Mouse (Mus musculus) heart, postnatal 25 days (tissue): ENCODE measurements around the gene Hps4. TPM values are rescaled to one million over a fixed set of nuclear protein-coding genes. Genes with fewer than 3 reads are reported as not detected.
A peak's percentile ranks its signal among the peaks of the same experiment; 100 is the strongest.

ENCODE experiments used
- DNase-seq: peaks from one replicate; pipeline ENCODE4 v3.0.0; 2022; ENCODE audit warnings: low spot score
- intact Hi-C: fragments of 180-260 bp; cut with DNase I; formaldehyde crosslinking; loops from one replicate; pipeline ENCODE4 v1.15.1; 2025
- total RNA-seq, 2 experiments: library from RNA; stranded (reverse); gene quantifications; 2 replicates each; pipeline ENCODE4 v1.2.3; 2021

The Hps4 gene
- total RNA-seq, 2 experiments from 2014 or later, result 10.2 to 12.1 TPM

DNA sequence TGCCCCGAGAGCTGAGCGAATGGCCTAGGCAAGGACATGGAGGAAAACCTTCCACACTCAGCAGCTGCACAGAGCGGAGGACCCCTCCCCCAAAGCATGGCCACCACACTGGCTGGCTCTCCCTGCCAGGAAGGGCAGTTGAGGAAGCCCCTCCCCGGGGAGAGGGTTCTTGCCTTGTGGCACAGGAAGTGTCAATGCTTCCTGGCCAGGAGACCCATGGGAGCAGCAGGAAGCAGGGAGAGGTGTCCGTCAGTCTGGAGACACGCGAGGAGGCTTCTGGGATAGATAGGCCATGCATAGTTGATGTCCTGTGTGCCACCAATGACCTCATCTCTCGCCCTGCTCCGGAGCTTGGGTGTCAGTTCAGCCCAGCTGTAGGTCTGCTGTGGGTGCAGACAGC lies 13.4 kb downstream of the Hps4 start:
- intact Hi-C loops, result no loop called here
- no peak for DNase-seq

DNA sequence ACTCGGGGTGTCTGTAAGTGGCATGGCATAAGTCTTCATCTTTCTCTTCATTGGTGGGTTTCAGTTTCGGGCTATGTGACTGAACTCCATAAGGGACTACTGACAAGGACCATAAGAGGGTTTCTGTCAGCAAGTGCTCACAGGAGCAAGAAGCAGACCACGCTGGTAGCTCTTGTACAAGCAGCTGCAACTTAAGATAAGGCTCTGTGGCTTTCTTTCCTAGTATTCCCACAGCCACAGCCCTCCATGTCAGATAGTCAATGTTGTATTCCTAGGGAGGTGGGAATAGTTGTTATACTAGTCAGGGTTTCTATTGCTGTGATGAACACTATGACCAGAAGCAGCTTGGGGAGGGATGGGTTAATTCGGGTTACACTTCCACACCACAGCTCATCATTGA lies 16.6 kb downstream of the Hps4 start:
- intact Hi-C loops, result no loop called here
- DNase-seq, result no peak

DNA sequence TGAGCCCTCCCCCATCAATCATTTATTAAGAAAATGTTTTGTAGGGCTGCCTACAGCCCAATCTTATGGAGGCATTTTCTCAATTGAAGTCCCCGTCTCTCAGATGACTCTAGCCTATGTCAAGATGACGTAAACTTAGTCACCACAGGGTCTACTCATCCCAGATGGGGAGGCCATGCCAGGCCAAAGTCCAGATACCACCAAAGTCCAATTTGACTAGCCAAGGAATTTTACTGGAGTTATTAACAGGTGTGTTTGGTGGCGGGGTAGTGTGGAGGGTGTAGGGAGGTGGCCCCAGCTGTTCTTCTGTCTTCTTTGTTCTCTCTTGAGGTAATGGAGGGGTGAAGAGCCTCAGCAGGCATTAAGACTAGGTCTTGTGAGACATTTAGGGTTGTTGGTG lies 17.2 kb downstream of the Hps4 start:
- DNase-seq, result no peak
- intact Hi-C loops, result no loop called here

DNA sequence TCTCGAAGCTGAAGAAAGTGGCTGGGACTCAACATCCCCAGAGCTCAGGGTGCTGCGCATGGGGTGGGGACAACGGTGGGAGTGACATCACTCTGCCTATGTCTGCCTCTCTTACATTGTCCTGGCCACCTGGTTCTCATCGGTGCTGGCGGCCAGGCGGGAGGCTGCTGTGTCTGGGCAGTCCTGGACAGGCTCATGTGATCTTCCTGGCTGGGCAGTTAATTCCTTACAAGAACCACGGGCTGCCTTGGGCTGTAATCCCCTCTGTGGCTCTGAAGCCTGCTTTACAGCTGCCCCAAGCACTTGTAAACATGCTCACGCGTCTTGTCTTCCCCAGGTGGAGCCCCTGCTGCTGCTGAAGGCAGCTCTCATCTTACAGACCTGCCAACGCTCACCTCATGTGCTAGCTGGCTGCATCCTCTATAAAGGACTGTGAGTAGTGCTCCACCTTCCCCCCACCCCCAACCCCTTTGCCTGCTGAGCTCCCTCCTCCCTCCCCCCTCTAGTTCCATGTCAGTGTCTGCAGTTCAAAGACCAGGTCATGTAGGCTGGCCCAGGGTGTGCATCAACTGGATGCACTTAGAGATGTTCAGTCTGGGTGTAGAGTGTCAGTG lies 21.4 kb downstream of the Hps4 start:
- DNase-seq, result no peak
- intact Hi-C loops, result no loop called here

DNA sequence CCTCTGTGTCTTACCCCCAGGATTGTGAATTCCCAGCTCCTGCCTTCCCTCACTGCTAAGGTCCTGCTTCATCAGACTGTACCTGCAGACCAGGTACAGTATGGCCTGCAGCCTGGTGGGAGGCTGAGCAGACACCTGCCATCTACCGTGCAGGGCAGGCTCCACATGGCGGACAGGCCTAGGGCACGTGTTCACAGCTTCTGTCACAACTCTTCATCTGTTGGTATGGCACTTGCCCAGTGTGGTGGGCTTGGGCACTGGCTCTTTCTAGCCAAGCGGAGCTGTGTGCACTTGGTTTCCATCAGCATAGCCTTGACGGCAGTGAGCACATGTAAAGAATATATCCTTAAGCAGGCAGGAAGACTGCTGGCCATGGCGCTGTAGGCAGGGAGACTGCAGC lies 24.0 kb downstream of the Hps4 start:
- DNase-seq, result no peak
- intact Hi-C loops, result no loop called here

DNA sequence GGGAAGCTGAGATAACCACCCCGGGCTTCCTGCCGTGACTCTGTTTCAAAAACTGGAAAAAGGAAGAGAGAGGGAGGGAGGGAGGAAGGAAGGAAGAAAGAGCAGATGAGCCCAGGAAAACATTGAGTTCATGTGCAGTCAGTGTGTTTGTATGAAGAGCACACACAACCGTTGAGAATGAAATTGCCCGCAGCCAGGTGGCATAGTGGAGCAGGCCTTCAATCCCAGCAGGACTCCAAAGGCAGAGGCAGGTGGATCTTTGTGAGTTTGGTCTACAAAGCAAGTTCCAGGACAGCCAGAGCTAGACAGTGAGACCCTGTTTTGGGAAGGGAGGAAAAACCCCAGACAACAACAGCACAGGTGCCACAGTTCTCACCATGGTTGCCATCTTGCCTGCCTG lies 24.5 kb downstream of the Hps4 start:
- DNase-seq, result no peak

DNA sequence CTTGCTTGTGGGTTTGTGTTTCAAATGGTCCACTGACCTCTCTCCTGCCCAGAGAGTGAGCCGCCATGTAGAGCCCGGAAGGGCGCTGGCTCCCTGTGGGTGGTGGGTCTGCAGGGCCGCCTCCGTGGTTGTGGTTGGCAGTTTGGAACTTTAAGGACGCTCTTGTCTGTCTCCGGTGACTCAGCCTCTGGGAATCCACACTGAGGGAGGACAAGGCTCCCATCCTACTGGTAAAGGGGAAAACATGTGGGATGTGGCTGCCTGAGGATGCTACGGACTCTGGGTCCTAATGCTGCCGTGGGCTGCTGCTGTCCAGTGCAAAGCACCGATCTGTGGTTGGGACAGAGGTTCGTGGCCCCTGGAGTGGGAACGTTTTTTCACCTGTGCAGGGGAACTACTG lies 25.0 kb downstream of the Hps4 start:
- intact Hi-C loops, result no loop called here

More for the DNA sequence above, 24.5 kb downstream of the Hps4 start:
- intact Hi-C loops, result no loop called here

DNA sequence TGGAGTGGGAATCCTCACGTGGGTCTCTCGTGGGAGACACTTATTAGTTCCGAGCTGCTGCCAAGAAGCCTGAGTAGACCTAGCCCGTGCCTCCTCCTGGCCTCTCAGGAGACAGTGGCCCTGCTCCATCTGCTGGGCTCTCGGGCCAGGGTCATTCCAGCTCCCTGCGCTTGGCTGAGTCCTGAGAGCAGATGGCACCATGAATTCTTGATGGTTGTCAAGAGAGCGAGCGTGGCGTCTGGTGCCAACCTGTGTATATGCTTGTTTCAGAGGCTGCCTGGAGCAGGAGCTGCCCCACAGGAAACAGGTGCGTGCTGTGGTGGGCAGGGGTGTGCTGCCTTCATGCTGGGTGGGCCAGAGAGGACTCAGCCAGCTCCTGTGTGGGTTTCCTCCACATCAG lies 25.8 kb downstream of the Hps4 start:
- no peak for DNase-seq
- intact Hi-C loops, result no loop called here

More for the DNA sequence above, 25.0 kb downstream of the Hps4 start:
- no peak for DNase-seq

DNA sequence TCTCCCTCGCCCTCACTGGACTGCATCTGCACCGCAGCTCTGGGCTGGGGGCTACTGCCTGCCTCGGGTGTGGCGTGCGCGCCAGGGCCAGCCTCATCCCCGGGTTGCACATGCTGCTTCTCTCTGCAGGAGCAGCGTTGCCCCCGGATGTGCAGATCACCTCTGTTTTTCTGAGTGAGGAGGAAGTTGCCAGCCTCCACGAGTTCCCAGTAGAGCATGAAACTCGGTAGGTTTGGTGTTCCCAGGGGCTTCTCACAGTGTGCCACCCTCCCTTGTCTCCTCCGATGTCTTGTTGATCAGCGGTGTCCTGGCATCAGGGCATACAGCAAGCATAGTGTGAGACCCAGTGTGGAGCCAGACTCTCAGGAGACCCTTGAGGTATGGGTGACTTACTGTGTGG lies 26.4 kb downstream of the Hps4 start:
- DNase-seq, result no peak
- intact Hi-C loops, result no loop called here

DNA sequence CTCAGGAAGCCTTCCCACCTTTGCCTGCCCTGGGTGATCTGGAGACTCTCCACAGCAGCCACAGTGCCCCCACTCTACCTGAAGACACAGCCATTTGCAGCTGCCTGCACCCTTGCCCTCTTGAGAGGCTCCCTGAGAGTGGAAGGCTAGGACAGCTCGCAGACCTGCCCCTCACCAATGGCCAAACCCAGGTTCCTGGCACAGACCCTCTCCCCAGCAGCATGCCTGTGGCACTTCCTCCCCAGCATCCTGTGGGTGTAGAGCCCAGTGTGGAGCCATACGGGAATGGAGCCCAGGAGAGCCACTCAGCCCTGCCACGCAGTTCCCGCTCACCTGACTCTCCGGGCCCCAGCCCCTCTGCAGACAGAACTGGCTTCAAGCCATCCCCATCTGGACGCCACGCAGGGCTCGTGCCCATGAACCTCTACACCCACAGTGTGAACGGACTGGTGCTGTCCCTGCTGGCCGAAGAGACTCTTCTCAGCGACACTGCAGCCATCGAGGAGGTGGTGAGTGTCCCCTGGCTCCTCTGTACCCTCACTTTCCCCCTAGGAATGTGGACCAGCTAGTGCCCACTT lies 27.4 kb downstream of the Hps4 start:
- intact Hi-C loops, result no loop called here
- no peak for DNase-seq

DNA sequence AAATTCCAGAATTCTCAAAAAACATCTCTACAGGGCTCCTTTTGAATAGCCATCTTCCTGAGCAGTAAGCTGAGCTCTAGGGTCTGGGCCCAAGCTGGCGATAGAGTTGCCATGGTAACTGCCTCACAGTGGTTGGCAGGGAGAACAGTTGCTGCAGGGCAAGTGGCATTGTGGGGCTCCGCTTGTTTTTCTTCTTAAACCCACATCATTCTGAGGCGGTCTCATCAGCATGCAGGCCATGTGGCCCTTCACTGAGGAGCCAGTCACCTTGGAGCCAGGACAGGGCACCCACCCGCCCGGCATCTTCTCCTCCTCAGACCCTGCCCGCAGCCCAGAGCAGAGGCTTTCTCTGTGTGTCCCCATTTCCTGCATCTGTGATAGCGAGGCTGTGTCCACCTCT lies 29.1 kb downstream of the Hps4 start:
- DNase-seq, result no peak
- intact Hi-C loops, result no loop called here

DNA sequence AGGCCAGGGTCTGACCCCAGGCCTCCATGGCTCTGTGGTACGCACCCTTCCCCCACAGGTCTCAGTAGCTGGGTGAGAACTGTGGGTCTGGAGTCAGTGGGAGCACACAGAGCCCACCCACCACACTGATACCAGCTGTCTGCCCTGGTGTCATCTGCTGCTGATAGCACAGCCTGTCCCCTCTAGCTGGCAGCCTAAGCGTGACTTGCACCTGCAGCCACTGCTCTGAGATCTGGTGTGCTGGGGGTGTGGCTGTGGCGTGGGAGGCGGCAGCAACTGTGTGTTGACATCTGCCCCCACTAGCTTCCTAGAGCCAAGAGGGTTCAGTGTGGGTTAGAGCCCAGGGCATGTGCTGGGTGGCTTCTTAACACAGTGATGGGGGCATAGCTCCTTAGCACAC lies 33.2 kb downstream of the Hps4 start:
- intact Hi-C loops, result no loop called here
- DNase-seq, result no peak

DNA sequence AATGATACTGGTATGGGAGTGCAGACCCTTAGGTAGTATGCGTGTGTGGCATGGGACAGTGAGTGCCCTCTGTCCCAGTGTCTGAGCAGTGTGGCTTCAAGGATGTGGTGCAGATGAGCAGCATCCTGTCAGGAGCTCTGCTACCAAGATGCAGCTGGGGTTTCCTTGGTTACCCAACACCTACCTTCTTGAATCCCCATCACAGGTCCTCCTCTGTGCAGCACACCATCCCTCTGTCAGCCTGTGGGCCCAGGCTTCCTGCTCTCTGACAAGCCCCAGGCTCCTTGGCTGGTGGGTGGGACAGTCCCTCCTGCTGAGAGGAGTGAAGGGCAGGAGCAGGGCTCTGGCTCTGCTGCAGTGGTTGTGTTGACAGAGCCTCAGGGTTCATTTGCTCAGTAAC lies 34.5 kb downstream of the Hps4 start:
- intact Hi-C loops, result no loop called here
- no peak for DNase-seq

DNA sequence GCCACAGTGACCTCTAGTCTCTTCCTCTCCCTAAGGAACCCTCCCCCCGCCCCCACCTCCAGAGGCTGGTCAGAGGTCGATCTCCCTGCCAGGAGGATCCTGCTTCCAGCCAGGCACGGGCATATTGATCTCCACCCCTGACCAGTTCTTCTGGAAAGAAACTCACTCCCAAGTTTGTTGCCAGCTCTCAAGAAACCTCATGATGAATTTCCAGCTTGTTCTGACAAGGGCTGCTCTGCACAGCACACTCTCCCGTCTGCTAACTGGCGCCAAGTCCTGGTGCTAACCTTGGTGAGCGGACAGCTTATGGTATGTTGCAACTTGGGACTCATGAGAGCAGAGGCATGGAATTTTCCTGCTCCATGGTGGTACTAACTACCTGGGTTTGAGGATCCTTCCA lies 35.8 kb downstream of the Hps4 start:
- intact Hi-C loops, result no loop called here
- DNase-seq, result no peak

DNA sequence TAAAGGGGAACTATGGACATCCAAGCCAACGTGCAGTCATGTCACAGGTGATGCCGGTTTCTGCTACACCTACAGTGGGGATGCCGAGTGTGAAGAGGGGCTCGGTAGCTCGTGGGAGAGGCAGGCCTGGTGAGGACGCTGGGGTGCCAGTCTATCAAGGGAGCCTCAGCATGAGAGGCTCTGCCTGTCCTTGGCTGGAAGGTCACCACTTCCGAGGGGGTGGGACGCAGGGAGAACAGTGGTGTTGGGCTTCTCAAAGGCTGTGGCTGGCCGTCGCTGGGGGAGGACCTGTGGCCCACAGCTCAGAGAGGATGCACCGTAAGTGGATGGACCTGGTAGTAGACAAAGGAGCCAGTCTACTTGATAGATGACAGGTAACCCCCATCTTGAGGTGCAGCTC lies 38.3 kb downstream of the Hps4 start:
- no peak for DNase-seq
- intact Hi-C loops, result no loop called here

DNA sequence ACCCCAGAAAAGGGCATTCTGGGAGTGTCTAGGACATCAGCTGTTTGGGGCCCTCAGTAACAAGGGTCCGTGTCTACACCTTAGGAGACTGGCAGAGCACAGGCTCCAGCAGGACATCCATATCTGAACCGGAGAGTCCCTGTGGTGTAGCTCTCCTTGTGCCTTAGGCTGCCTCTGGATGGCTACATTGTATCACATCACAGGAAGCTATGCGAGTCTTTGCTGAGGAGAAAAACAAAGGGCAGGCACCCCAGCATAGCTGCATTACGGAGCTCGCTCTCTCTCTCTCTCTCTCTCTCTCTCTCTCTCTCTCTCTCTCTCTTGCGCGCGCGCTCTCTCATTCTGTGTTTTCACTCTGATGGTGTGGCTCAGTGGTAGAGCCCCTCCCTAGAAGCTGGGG lies 39.2 kb downstream of the Hps4 start:
- intact Hi-C loops, result no loop called here
- no peak for DNase-seq

DNA sequence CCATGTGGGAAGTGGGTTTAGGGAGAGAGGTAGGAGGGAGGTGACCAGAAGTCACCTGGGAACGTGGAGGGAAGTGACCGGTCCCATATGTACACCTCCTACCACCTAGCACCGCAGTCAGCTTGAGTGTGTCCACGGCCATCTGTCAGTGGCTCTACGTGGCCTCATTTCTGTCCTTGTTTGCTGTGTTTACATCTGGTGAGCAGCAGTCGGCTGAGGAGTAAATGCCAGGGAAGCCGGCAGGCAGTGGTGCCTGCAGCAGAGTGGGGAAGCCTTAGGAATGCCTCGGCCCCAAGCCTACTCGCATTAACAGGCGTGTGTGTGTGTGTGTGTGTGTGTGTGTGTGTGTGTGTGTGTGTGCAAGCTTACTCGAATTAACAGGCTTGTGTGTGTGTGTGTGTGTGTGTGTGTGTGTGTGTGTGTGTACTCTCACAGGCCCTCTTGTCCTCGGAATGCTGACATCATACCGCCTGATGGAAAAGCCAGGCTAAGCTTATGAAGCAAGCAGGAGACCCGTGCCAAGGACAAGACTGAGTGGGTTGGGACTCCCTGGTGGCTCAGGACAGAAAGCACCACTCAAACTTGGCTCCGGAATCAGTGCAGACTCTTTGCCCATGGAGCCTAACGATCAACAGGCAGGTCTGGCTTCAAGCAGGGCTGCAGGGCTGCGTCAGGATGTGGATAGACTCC lies 39.9 kb downstream of the Hps4 start:
- peak; percentile 61 for DNase-seq
- intact Hi-C loops, result no loop called here

DNA sequence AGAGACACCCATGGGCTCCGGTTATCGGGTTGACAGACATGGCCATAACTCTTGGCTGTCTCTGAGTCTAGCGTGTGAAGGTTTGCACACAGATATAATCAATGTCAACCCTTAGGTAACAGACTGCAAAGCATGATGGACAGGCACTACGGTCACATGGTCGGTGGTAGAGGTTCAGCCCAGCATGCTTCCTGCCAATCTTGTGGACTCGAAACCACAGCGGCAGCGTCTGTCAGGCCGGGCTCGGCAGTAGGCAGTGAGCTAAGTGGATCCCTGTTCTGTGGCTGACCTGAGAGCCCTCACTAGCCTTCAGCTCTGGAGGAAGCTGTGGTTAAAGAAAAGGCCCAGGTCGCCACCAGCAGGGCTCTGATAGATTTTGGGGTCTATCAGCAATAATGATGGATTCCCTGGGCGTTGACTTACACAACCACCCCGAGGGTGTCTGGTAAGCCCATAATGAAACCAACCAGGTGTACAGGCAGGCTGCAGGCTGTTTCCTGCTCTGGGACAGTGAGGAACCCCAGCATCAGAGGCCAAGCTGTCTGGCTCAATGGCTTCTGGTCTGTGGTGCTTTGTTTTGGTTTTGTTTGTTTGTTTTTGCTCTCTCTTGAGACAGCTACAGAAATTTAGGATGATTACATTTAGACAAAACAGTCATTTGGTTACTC lies 42.1 kb downstream of the Hps4 start:
- DNase-seq, result no peak
- intact Hi-C loops, result no loop called here

DNA sequence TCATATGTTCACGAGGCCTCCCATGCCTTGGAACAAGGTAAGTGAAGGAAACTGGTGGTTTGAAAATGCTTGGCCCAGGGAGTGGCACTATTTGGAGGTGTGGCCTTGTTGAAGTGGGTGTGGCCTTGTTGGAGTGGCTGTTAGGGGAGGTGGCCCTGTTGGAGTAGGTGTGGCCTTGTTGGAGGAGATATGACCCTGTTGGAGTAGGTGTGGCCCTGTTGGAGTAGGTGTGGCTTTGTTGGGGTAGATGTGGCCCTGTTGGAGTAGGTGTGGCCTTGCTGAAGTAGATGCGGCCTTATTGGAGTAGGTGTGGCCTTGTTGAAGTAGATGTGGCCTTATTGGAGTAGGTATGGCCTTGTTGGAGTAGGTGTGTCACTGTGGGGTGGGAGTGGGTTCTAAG lies 43.1 kb downstream of the Hps4 start:
- intact Hi-C loops, result no loop called here

DNA sequence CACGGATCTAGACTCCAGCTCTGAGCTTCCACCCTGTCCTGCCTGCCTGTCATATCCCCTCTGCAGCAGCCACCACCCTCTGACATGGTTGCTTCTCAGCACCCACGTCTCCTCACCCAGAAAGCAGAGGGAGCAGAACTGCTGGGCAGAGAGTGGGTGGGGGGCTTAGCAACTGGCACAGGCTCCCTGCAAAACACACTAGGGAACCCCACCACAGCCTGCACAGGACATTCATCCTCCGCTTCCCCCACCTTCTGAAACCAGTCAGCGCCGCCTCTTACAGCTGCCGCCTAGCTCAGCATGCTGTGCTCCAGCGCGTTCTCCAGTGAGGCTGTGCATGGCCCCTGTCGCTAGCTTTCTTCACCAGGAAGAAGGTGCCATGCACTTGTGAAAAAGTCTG lies 46.5 kb downstream of the Hps4 start:
- intact Hi-C loops, result no loop called here

More for the DNA sequence above, 43.1 kb downstream of the Hps4 start:
- no peak for DNase-seq

DNA sequence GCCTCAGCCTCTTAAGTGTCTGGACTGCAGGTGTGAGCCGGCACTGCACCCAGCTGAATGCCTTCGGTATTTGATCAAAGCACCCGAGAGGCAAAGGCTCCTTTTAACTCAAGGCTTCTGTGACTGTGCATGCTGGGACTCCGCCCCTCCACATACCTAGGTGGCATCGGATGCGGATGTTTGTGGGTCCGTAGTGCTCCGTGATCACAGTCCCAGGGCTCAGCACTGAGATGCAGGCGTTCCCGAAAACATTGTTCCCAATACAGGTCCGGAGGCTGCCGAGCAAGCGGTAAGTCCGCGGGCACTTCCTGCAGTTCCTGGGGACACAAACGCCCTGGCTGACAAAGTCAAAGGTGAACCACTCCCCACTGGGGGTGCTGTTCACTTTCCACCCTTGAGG lies 48.1 kb downstream of the Hps4 start:
- intact Hi-C loops, result no loop called here

More for the DNA sequence above, 46.5 kb downstream of the Hps4 start:
- no peak for DNase-seq

More for the DNA sequence above, 48.1 kb downstream of the Hps4 start:
- DNase-seq, result no peak
